Mouse (Mus musculus): ENCODE data around the gene Gm2832.
"Not testable (repeated sequence)": the region's sequence is repeated elsewhere in the genome, so short reads cannot be mapped to it uniquely, and the experiment has no call there.

Gene Gm2832

GRCm38 (mm10) chr14:41278505-41278904 is at the start of gene Gm2832:
Gene Gm2832, plus strand, starts transcription at chr14:41278805.
- DNase-seq (ENCODE audit: low spot score in 2 of 2) = not testable (repeated sequence)

- DNase-seq (ENCODE audit: low spot score in 2 of 2) = peak in 1 of 2 experiments; percentile 9
These were observed 15.3 kb upstream of the Gm2832 start for GRCm38 (mm10) chr14:41263296-41263695.

GRCm38 (mm10) chr14:41263853-41264755 is 14.5 kb upstream of the Gm2832 start:
- DNase-seq (ENCODE audit: low spot score in 2 of 2) = peak in 1 of 2 experiments; percentile 7

- peak in 1 of 2 experiments; percentile 16 for DNase-seq (ENCODE audit: low spot score in 2 of 2)
These were observed 13.6 kb upstream of the Gm2832 start for GRCm38 (mm10) chr14:41264756-41265566.

- not testable (repeated sequence) for DNase-seq (ENCODE audit: low spot score in 2 of 2)
These were observed 7.4 kb downstream of the Gm2832 start for GRCm38 (mm10) chr14:41285965-41286364.

Measured in urinary bladder, postnatal 36 days (tissue).